Mouse (Mus musculus): ENCODE data around the gene Ftl1.
"Not testable (repeated sequence)": the region's sequence is repeated elsewhere in the genome, so short reads cannot be mapped to it uniquely, and the experiment has no call there.

The Ftl1 gene

DNA sequence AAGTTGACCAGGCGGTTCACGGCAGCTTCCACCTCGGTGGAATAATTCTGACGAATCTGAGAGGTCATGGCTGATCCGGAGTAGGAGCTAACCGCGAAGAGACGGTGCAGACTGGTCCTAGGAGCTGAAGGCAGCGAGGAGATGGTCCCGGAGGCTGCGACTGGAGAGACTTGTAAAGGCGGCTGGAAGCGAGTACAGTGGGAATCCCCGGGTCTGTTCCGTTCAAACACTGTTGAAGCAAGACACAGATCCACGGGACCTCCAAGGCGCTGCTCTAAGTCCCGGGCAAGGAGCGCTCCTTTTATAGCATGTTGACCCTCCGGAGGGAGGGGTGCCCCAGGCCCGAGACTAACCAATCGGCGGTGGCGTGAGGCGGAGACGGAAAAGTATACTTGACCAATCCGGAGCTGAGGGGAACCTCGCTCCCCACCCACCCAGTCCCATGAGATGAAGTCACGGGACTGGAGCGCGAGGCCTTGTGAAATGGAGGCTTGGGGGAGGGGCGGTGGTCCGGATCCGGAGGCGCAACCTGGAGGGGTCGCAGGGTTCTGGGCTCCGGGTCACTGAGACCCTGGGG is at the start of gene Ftl1:
Gene Ftl1, minus strand, starts transcription at position 321 of the 577 bp plus-strand sequence.
- DNase-seq (ENCODE audit: low spot score) = peak; percentile 97

DNA sequence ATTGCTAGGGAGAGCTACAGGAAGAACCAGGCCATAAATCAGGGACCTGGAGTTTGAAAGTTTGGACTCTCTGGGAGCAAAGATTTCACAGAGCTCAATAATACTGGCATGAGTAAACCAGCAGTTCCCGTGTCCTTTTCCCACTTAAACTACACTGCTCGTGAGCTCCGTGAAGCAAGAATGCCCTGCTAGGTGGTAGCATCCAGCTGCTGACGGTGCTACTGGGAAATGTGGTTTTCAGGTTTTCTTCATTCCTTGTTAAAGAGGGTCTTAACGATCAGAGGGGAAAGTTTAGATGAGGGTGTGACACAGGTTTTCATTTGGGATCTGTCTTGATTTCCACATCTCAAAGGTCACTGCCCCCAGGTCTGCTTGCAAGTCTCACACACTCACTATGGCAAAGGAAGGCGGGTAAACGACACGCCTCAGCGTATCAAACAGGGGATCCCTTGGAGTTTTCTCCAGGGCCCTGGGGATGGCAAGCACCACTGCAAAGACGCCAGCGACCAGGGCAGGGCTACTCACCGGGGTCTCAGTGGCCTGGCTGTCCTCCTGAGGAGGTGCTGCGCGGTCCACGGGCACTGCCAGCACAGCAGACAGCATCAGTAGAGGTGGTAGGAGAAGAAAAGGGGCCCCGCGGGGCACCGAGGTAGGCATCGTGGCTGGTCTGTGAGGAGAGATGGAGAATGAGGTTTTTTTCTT is 49.6 kb upstream of the Ftl1 start:
- DNase-seq (ENCODE audit: low spot score) = no peak

DNA sequence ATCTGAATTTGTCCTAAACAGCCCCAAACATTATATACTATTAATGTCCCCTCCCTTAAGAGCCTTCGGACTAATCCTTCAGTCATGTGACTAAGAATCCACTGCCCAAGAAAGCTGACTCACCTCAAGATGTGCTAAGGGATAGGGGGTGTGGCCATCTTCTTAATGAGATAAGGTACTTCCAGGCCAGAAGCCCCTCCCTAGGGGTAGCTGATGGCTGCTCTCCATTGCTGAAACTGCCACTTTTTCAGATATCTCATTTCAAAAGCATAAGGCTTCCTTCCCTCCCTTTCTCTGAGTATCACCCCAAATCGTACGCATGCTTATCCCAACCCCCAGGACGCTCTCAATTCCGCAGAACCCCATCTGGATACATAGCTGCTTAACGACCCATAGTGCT is 48.9 kb upstream of the Ftl1 start:
- DNase-seq (ENCODE audit: low spot score) = no peak

DNA sequence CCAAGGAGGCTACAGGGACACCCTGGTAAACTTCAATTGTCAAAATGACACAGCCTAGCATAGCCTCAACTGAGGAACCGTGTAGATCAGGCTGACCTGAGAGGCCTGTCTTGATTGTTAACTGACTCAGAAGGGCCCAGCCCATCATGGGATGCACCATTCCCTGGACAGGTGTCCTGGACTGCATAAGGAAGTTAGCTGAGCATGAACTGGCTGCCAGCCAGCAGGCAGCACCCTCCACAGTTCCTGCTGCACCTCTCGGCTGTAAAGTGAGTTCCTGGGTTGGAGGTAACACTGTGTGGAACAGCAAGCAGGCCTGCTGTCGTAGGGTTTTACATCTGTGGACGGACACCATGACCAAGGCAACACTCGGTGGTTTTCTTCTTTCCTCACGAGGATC is 47.9 kb upstream of the Ftl1 start:
- DNase-seq (ENCODE audit: low spot score) = no peak

DNA sequence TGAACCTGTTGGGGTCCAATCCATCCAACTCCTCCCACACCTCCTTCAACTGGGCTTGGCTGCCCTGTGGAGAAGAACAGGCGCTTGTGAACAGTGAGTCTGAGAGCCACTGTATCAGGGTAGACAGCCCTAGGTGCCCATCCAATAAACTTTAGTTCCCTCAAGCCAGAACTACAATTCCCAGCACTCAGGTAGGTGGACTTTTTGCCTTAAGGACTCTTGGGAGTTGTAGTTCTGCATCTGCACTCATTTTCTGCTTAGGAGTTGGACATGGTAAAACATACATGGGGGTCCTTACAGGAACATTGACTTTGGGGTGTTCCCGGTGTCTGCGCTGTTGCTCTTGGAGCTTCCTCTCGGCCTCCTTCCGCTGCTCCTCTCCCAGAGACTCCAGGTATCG is 38.7 kb upstream of the Ftl1 start:
- no peak for DNase-seq (ENCODE audit: low spot score)

DNA sequence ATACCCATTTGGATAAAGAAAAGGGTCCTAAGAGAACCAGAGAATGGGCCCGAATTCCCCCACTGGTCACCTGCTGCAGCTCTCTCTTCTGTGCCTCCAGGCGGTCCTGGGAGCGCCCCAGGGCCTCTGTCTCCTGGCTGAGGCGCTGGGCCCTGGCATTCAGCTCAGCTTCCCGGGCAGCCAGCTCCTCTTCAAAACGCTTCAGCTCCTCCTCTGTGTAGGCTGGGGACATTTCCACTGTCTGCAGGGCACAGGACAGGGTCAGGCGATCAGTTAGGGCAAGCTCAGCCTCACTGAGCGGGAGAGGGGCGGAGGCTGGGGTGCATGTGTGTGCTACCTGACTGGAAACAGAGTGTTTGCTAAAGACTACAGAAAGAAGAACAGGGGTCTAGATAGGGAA is 34.9 kb upstream of the Ftl1 start:
- no peak for DNase-seq (ENCODE audit: low spot score)

DNA sequence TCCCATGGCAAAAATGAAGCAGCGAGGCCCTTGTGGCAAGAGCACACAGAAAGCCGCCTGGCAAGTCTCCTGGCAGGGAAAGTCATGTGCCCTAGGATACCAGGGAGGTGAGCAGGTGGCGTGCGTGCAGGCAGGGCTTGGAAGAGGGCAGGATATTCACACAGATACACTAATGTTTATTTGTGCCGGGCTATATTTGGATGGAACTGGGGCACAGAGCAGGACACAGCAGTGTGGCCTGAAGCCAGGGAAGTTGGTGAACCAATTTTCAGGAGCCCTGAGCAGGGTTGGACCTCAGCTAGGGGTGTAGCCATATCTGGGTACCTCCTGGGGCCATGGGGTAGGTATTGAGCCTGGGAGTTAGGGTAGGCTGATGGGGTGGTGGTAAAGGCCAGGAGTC is 33.3 kb upstream of the Ftl1 start:
- DNase-seq (ENCODE audit: low spot score) = no peak

DNA sequence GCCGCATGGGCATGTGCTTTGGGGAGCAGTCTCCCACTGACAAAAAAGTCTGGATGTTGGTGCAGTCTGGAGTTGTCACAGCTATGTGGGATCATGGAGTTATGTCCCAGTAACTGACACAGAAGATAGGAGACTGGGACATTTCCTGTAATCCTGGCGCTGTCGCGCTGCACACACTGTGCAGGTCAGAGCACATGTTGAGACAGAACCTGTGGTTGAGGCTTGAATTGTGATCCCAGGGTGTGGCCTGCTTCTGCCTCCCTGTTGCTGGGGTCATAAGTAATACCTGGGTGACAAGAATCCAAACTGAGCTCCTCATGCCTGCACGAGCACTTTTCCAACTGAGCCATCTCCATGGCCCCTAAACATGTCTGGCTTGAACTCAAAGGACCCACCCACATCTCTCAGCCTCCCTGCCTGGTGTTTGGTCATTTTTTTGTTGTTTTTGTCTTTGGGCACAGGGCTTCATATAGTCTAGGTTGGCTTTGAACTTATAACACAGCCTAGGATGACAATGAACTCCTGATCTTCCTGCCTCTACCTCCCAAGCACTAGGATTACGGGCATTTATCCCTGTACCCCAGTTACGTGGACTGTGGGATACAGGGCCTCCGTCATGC is 32.7 kb upstream of the Ftl1 start:
- DNase-seq (ENCODE audit: low spot score) = no peak

DNA sequence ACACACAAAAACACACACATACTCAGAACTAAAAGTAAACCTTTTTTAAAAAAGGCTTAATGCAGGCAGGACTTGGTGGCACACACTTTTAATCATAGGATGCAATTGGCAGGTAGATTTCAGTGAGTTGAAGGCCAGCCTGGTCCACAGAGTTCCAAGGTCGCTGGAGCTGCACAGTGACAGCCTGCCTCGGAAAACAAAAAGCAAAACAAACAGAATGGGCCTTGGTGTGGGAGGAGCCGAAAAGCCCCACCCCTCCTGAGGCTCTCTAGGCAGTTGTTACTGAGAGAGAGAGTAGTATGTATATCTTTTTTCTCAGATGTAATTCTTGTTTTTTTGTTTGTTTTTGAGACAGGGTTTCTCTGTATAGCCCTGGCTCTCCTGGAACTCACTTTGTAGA is 31.6 kb upstream of the Ftl1 start:
- no peak for DNase-seq (ENCODE audit: low spot score)

DNA sequence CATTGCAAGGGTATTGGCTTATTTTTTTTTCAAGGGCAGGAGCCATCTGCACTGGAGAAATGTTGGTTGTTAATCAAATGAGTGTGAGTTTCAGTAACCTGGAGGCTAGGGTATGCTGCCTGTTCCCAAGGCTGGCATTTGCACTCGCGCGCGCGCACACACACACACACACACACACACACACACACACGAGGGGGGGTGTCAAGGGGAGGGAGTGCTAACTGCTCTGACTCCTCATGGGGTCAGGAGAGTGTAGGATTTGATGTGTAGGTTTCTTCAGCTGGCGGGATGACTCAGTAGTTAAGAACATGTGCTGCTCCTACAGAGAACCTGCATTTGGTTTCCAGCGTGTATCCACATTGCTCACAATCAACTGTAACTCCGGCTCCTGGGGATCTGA is 31.1 kb upstream of the Ftl1 start:
- peak; percentile 58 for DNase-seq (ENCODE audit: low spot score)

DNA sequence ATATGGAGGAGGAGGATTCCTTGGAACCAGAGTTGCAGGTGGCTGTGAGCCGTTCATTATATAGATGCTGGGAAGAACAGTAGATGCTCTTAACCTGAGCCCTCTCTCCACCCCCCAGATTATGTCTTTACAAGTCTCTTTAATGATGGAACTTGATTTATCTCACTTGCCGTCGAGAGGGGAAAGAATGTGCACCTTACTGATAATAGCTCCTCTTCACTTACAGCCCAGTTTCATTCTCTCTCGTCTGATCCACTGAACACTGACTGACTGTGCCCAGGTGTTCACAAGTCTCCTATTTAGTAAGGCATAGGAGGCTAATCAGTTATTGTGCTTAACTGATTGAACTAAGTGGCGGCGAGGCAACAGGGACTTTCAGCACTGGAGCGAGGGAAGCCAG is 29.9 kb upstream of the Ftl1 start:
- DNase-seq (ENCODE audit: low spot score) = no peak

DNA sequence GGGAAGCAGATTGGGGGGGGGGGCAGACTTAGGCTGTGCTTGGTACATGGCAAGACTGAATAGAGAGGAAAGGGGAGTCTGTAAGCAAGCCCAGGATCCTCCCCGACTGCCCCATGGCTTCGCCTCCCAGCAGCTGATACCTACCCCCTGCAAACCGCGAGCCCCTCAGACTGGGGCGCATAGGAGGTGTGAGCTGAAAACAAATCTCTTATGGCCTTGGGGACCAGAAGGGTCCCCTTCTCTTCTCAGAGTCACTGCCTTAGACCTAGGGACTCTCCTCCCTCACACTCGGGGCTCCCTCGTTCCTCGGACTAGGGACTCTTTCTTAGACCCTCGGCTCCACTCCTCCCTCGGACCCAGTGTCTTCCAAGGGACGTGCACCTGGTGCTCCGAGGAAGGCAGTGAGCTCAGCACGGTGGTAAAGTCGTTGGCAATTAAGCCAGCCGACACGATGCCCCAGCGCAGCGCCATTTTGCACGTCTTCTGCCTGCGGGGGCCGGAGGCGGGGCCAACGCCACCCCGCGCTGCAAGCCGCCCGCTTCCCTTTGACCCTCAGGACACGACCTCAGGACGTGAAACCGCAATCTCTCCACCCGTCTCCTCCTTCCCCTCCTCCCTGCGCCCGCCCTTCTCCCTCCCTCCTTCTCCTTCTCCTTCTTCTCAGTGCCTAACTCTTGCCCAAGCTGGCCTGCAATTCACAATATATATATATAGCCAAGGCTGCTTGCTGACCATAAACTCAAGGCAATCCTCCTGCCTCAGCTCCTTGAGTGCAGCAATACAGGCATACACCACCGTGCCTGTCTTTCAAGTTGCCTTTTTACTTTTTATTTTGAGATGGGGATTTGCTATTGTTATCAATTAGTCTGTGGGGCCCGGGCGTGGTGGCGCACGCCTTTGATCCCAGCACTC is 28.9 kb upstream of the Ftl1 start, which contains the start of gene Dhdh:
Gene Dhdh, minus strand, starts transcription at position 513 of the 912 bp plus-strand sequence.
- no peak for DNase-seq (ENCODE audit: low spot score)

DNA sequence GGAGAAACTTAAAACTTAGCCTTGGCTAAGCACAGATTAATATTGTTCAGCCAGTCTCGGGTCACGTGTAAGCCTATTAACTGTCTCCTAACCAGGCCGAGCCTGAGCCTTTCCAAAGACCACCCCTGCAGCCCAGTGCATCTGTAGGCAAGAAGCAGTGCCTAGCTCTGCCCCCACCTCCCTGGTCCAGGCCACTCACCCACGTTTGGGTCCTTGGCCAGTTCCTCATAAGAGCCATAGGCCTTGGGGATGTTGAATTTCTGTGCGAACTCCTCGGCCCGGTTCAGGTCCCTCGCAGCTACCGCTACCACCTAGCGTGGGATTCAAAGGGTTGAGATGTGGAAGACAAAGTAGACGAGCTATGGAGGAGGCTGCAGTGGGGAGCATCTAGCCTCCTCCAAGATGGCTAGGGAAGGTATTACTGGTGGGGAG is 28.2 kb upstream of the Ftl1 start:
- DNase-seq (ENCODE audit: low spot score) = no peak

DNA sequence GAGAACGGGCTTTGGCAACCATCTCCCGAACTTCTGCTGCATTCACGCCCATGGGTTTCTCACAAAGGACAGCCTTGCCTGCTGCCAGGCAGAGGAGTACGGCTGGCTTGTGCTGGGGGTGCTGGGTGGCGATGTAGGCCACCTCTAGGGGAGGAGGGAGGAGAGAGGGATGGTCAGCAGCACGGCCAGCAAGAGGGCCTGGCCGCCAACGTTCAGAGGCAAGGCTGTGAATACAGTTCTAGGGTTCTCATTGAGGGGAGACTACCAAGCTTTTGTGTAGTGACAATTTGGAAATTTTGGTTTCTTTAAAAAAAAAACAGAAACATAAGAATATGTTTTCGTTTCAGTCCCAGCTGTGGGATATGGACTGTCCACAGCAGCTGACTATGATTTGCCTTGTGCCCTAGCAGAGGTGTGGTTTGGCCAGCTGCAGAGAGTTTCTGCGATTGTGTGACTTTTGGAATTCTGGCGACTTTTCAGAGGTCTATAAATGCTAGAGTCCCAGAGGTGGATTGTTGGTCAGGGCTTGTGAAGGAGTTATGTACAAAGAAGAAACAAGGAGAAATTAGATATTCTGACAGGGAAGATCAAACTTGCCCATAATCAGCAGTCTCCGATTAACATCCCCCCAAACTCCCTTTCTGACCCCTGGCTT is 27.2 kb upstream of the Ftl1 start, which contains the start of gene Gm45808:
Gene Gm45808, minus strand, starts transcription at position 51 of the 655 bp plus-strand sequence.
- DNase-seq (ENCODE audit: low spot score) = no peak

DNA sequence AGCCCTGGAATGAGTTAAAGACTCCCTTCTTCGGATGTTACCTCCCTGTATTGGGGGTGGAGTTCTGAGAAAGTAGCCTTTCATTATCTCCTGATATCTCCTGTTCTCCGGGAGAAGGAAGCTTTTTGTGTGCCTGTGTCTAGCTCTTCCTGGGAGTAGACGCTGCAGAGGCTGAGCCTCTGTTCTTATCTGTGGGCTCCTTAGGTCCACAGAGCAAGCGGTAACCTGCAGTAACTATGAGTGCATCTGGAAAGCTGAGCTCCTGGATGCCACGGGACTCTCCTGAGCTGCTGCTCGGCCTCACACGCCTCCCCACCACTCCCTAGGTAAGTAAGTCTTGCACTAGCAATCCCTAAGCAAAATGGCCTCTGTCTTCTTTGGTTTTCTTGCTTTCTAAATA is 26.5 kb upstream of the Ftl1 start:
- DNase-seq (ENCODE audit: low spot score) = no peak

DNA sequence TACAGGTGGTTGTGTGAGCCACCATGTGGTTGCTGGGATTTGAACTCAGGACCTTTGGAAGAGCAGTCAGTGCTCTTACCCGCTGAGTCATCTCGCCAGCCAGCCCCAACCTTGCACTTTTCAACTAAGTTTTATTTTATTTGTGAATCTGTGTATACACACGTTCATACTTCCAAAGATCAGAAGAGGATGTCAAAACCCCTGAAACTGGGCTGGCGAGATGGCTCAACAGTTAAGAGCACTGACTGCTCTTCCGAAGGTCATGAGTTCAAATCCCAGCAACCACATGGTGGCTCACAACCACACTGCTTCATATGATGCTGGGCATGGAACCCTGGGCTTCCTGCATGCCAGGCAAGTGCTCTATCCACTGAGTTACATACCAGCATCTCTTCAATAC is 25.3 kb upstream of the Ftl1 start:
- DNase-seq (ENCODE audit: low spot score) = not testable (repeated sequence)

DNA sequence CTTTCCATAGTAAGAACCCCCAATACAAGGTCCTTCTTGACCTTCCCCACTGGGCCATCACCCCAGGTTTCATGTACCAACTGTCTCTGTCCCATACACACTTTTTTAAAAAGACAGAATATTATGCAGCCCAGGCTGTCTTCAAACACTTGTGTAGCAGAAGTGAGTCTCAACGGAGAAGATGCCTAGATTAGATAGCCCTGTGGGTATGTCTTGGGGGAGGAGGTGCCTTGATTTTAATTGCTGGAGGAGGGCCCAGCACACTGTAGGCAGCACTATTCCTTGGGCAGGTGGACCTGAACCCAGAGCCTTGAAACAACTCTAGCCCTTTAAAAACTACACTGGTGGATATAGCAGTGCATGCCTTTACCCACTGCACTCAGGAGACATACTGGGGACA is 22.5 kb upstream of the Ftl1 start:
- no peak for DNase-seq (ENCODE audit: low spot score)

DNA sequence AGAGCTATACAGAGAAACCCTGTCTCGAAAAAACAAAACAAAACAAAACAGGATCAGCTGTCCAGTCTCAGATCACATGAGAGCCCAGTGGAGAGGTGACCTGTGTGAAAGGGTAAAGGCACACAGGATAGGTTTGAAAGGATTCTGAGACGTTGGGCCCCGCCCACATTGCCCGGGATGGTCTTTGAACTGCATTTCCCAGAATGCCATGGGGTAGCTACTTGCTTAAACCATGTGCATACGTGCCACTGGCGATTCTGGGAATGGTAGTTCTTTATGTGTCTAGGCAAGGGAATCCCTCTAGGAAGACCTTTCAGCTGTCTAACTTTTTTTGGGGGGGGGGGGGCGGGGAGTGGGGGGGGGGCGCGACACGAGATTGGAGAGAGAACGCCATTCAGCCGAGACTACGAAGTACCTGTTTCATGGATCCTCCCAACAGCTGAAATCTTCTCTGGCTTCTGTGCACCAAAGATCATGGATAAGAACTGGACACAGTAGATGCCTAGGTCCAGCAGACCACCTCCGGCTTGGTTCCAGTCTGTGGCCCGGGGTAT is 21.8 kb upstream of the Ftl1 start, which contains the start of gene Tulp2:
Gene Tulp2, plus strand, starts transcription at position 504 of the 554 bp plus-strand sequence.
- DNase-seq (ENCODE audit: low spot score) = peak; percentile 69

DNA sequence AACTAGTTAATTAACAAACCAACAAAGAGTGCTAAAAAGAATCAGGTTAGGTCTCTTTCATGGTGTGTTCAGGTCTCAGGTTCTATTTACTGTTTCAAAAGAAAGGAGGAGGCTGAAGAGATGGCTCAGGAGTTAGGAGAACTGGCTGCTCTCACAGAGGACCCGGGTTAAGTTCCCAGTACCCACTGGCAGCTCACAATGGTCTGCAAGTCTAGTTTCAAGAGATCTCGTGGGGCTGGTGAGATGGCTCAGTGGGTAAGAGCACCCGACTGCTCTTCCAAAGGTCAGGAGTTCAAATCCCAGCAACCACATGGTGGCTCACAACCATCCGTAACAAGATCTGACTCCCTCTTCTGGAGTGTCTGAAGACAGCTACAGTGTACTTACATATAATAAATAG is 20.6 kb upstream of the Ftl1 start:
- DNase-seq (ENCODE audit: low spot score) = not testable (repeated sequence)

DNA sequence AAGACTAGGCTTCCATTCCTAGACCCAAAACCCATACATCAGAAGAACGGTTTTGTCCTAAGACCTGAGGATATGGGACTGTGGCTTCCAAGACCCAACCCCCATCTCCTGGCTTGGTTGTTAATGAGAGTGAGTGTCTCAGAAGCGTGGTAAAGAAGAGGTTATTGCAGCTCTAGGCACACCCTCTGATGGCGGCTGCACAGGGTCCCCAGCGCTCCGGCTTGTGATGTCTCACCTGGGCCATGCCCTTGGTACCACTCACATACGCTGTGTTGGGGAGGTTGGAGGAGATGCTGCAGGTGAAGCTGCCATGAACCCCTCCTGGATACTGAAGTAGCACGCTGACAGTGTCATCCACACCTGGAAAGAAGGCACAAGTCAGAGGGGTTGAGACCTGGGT is 19.1 kb upstream of the Ftl1 start:
- no peak for DNase-seq (ENCODE audit: low spot score)

DNA sequence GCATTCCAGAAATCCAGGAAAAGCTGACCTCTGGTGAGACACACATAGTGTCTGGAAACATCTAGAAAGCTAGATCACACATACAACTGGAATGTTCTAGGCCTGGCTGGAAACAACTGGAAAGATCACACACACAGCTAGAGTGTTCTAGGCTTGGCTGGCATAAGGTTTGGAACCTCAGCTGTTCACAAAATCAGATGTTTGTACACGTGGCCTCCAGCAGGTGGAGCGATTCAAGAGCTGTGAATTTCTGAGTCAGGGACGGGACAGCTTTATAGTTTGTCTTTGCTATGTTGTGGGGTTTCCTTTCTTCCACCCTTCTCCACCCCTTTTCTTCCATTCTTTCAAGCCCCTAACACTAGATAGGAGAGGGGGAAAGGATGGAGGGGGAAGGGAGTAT is 17.3 kb upstream of the Ftl1 start:
- peak; percentile 80 for DNase-seq (ENCODE audit: low spot score)
